ENCODE assay signal across 8 mouse cellular contexts in genomic region chrX:73965307-73965706, GRCm38 (mm10). TPM values are rescaled to one million over a fixed set of nuclear protein-coding genes. Genes with fewer than 3 reads are reported as not detected.
DNase-seq lines count a peak whose midpoint lies in the region; ATAC-seq and TF ChIP-seq lines count a peak whose summit lies in the region.

No protein-coding gene starts in this region.

- no peaks in the 10 kb centered on the region for H3K9me3 ChIP-seq in heart, postnatal 0 days (replicated peaks; ENCODE audit: control insufficient read depth, low read length)
- H3K9me3 ChIP-seq in liver, embryonic 15.5 days (replicated peaks): no peaks in the 10 kb centered on the region

- no peak for TF ChIP-seq CTCF in heart, postnatal 0 days (IDR thresholded peaks at IDR 0.05; ENCODE audit: low read depth)

- no peak for ATAC-seq in heart, postnatal 0 days (ENCODE audit: insufficient read depth, low read depth)
- ATAC-seq in liver, embryonic 15.5 days (ENCODE audit: insufficient read depth): no peak
- no peak for ATAC-seq in granulocyte monocyte progenitor cell, adult 5-6 weeks (replicated peaks; ENCODE audit: poor library complexity, severe bottlenecking)

- peak overlapping the region; percentile 79 for H3K9ac ChIP-seq in heart, postnatal 0 days (replicated peaks; ENCODE audit: low read depth, low read length)
- H3K9ac ChIP-seq in liver, embryonic 15.5 days: peak overlapping the region; percentile 72

- WGBS in heart, postnatal 0 days: 16% methylated on average over 20 of the region's 20 CpGs
- WGBS in liver, embryonic 15.5 days (ENCODE audit: insufficient replicate concordance): 10% methylated on average over 20 of the region's 20 CpGs

- DNase-seq in 3T3-L1 (ENCODE audit: low read depth, low spot score) (peak; percentile 43), MN1 (ENCODE audit: low spot score) (peak; percentile 49)
- peak; percentile 31 for DNase-seq in embryo, embryonic 10 days (ENCODE audit: low spot score)
- DNase-seq in heart, postnatal 0 days (ENCODE audit: low spot score): no peak
- peak; percentile 68 for DNase-seq in layer of hippocampus, adult 11-12 months (ENCODE audit: low spot score)
- DNase-seq in retina, embryonic 14.5 days (ENCODE audit: low spot score): peak; percentile 23

- TF ChIP-seq EP300 in heart, postnatal 0 days (IDR thresholded peaks at IDR 0.05; ENCODE audit: low read depth): no peak

- peak overlapping the region; percentile 96; the same call in 1 of the 2 replicates for H3K27ac ChIP-seq in heart, postnatal 0 days (ENCODE audit: low read depth)
- H3K27ac ChIP-seq in liver, embryonic 15.5 days (replicated peaks): peak overlapping the region; percentile 99

- H3K36me3 ChIP-seq in heart, postnatal 0 days (replicated peaks; ENCODE audit: control insufficient read depth, insufficient read depth, low read length): no peaks in the 10 kb centered on the region
- H3K36me3 ChIP-seq in liver, embryonic 15.5 days (replicated peaks): peaks cover 24% of the 10 kb centered on the region

- H3K4me1 ChIP-seq in heart, postnatal 0 days (ENCODE audit: control insufficient read depth, insufficient read depth): peaks cover 13% of the 10 kb centered on the region
- peaks cover 43% of the 10 kb centered on the region for H3K4me1 ChIP-seq in liver, embryonic 15.5 days (replicated peaks)

- H3K4me2 ChIP-seq in heart, postnatal 0 days (ENCODE audit: low read depth, low read length): peak overlapping the region; percentile 66
- peak overlapping the region; percentile 78 for H3K4me2 ChIP-seq in liver, embryonic 15.5 days

- H3K27me3 ChIP-seq in heart, postnatal 0 days (ENCODE audit: control insufficient read depth, insufficient read depth, low read length): no peaks in the 10 kb centered on the region
- H3K27me3 ChIP-seq in liver, embryonic 15.5 days: no peaks in the 10 kb centered on the region

- H3K4me3 ChIP-seq in heart, postnatal 0 days (ENCODE audit: low read depth, low read length): peak overlapping the region; percentile 69
- H3K4me3 ChIP-seq in liver, embryonic 15.5 days (replicated peaks): peak overlapping the region; percentile 77

RNA-seq across cellular contexts. Expression of gene Hcfc1, which starts 0.8 kb away (rescaled TPM):
- 70.4 and 81.6 TPM in 2 replicates for total RNA-seq in heart, postnatal 0 days (2014; rRNA removed; ENCODE audit: low replicate concordance)
- 13.2 and 17.6 TPM in 2 replicates for polyA plus RNA-seq in heart, postnatal 0 days (2015; fragmentation: Nextera tagmentation; extraction: Ambion mirVana)
- 29.6 and 30.7 TPM in 2 replicates for polyA plus RNA-seq in liver, embryonic 15.5 days (2015; fragmentation: Nextera tagmentation; extraction: Ambion mirVana)
- 114 and 140 TPM in 2 replicates for total RNA-seq in granulocyte monocyte progenitor cell, adult 5-6 weeks (2014; fragmentation: Nextera tagmentation)
- 55.5 and 63.3 TPM in 2 replicates for total RNA-seq in granulocyte monocyte progenitor cell, adult 5-6 weeks (2017)

RNA-seq across cellular contexts. Expression of gene Renbp, which starts 34.7 kb away (rescaled TPM):
- total RNA-seq in heart, postnatal 0 days (2014; rRNA removed; ENCODE audit: low replicate concordance): 16.5 and 43.5 TPM in 2 replicates
- 35.9 and 38.8 TPM in 2 replicates for polyA plus RNA-seq in heart, postnatal 0 days (2015; fragmentation: Nextera tagmentation; extraction: Ambion mirVana)
- 19.6 and 22.6 TPM in 2 replicates for polyA plus RNA-seq in liver, embryonic 15.5 days (2015; fragmentation: Nextera tagmentation; extraction: Ambion mirVana)
- total RNA-seq in granulocyte monocyte progenitor cell, adult 5-6 weeks (2014; fragmentation: Nextera tagmentation): 24.5 and 60.3 TPM in 2 replicates
- 13.6 and 24.3 TPM in 2 replicates for total RNA-seq in granulocyte monocyte progenitor cell, adult 5-6 weeks (2017)

RNA-seq across cellular contexts. Expression of gene Naa10, which starts 43.6 kb away (rescaled TPM):
- total RNA-seq in heart, postnatal 0 days (2014; rRNA removed; ENCODE audit: low replicate concordance): 62.5 and 95.3 TPM in 2 replicates
- polyA plus RNA-seq in heart, postnatal 0 days (2015; fragmentation: Nextera tagmentation; extraction: Ambion mirVana): 95.2 and 98.5 TPM in 2 replicates
- polyA plus RNA-seq in liver, embryonic 15.5 days (2015; fragmentation: Nextera tagmentation; extraction: Ambion mirVana): 72.4 and 79.2 TPM in 2 replicates
- 159 and 179 TPM in 2 replicates for total RNA-seq in granulocyte monocyte progenitor cell, adult 5-6 weeks (2014; fragmentation: Nextera tagmentation)
- 155 and 215 TPM in 2 replicates for total RNA-seq in granulocyte monocyte progenitor cell, adult 5-6 weeks (2017)

RNA-seq across cellular contexts. Expression of gene Arhgap4, which starts 43.6 kb away (rescaled TPM):
- 0.23 and 6.5 TPM in 2 replicates for total RNA-seq in heart, postnatal 0 days (2014; rRNA removed; ENCODE audit: low replicate concordance)
- polyA plus RNA-seq in heart, postnatal 0 days (2015; fragmentation: Nextera tagmentation; extraction: Ambion mirVana): 0.51 and 0.72 TPM in 2 replicates
- polyA plus RNA-seq in liver, embryonic 15.5 days (2015; fragmentation: Nextera tagmentation; extraction: Ambion mirVana): 6.4 and 7.7 TPM in 2 replicates
- 45.1 and 49.1 TPM in 2 replicates for total RNA-seq in granulocyte monocyte progenitor cell, adult 5-6 weeks (2014; fragmentation: Nextera tagmentation)
- total RNA-seq in granulocyte monocyte progenitor cell, adult 5-6 weeks (2017): 26.4 and 36.3 TPM in 2 replicates

RNA-seq across cellular contexts. Expression of gene Irak1, which starts 58.4 kb away (rescaled TPM):
- total RNA-seq in heart, postnatal 0 days (2014; rRNA removed; ENCODE audit: low replicate concordance): 46.9 and 94.8 TPM in 2 replicates
- 31.7 and 35.3 TPM in 2 replicates for polyA plus RNA-seq in heart, postnatal 0 days (2015; fragmentation: Nextera tagmentation; extraction: Ambion mirVana)
- 23.0 and 24.5 TPM in 2 replicates for polyA plus RNA-seq in liver, embryonic 15.5 days (2015; fragmentation: Nextera tagmentation; extraction: Ambion mirVana)
- 101 and 122 TPM in 2 replicates for total RNA-seq in granulocyte monocyte progenitor cell, adult 5-6 weeks (2014; fragmentation: Nextera tagmentation)
- 54.8 and 60.7 TPM in 2 replicates for total RNA-seq in granulocyte monocyte progenitor cell, adult 5-6 weeks (2017)
